Comparison of ENCODE assay signal across 10 mouse cellular contexts in genomic region chr1:33334061-33334460, GRCm38 (mm10).
A peak's percentile ranks its signal among the peaks of the same experiment; 100 is the strongest.
DNase-seq lines count a peak whose midpoint lies in the region; ATAC-seq and TF ChIP-seq lines count a peak whose summit lies in the region.
"Had no signal": no experiment of that assay in that cellular context is flagged by ENCODE, and none has a peak within 500 bp of the region (broad histone marks: within the 10 kb centered on the region; RNA-seq: fewer than 3 reads in every experiment).

No protein-coding gene starts in this region.

- H3K9me3 ChIP-seq in midbrain, postnatal 0 days (ENCODE audit: low read length): no peaks in the 10 kb centered on the region
- no peaks in the 10 kb centered on the region for H3K9me3 ChIP-seq in midbrain, embryonic 14.5 days (ENCODE audit: control insufficient read depth, low read length)
- H3K9me3 ChIP-seq: embryonic facial prominence, embryonic 15.5 days; limb, embryonic 15.5 days had no signal

- H3K27ac ChIP-seq in midbrain, postnatal 0 days (ENCODE audit: low read depth, low read length): no peak overlapping the region
- no peak overlapping the region for H3K27ac ChIP-seq in midbrain, embryonic 14.5 days (replicated peaks; ENCODE audit: low read depth, low read length)
- H3K27ac ChIP-seq: embryonic facial prominence, embryonic 15.5 days; limb, embryonic 15.5 days had no signal

- no peak for TF ChIP-seq CTCF in midbrain, postnatal 0 days (IDR thresholded peaks at IDR 0.05)

- ATAC-seq in midbrain, postnatal 0 days (ENCODE audit: low FRiP score): no peak
- ATAC-seq in midbrain, embryonic 14.5 days (ENCODE audit: low FRiP score, low TSS enrichment): no peak

- no peak overlapping the region for H3K4me3 ChIP-seq in midbrain, postnatal 0 days (ENCODE audit: low read depth, low read length)
- H3K4me3 ChIP-seq in midbrain, embryonic 14.5 days (replicated peaks; ENCODE audit: low read depth, low read length): no peak overlapping the region
- H3K4me3 ChIP-seq: embryonic facial prominence, embryonic 15.5 days; limb, embryonic 15.5 days had no signal

- no peak overlapping the region for H3K9ac ChIP-seq in midbrain, postnatal 0 days (replicated peaks; ENCODE audit: low read length, poor library complexity, severe bottlenecking)
- no peak overlapping the region for H3K9ac ChIP-seq in midbrain, embryonic 14.5 days (replicated peaks; ENCODE audit: low read length)
- H3K9ac ChIP-seq: embryonic facial prominence, embryonic 15.5 days; limb, embryonic 15.5 days had no signal

- WGBS in midbrain, postnatal 0 days: 93% methylated on average over 3 of the region's 3 CpGs
- 94% methylated on average over 3 of the region's 3 CpGs for WGBS in midbrain, embryonic 14.5 days

- H3K36me3 ChIP-seq in midbrain, postnatal 0 days (ENCODE audit: insufficient read depth, low read length): no peaks in the 10 kb centered on the region
- H3K36me3 ChIP-seq in midbrain, embryonic 14.5 days (ENCODE audit: control insufficient read depth, insufficient read depth, low read length): no peaks in the 10 kb centered on the region
- H3K36me3 ChIP-seq: embryonic facial prominence, embryonic 15.5 days; limb, embryonic 15.5 days had no signal

- DNase-seq in heart, adult 11 months: peak; percentile 95
- DNase-seq in heart, postnatal 25 days (ENCODE audit: low spot score): no peak
- peak; percentile 49 for DNase-seq in midbrain, postnatal 0 days (ENCODE audit: low spot score)
- no peak for DNase-seq in midbrain, embryonic 14.5 days
- DNase-seq in heart, adult 8-10 months (ENCODE audit: low spot score): peak; percentile 69
- DNase-seq in lung, postnatal 10 days: peak; percentile 30
- DNase-seq in right cerebral cortex, adult 18-20 months: no peak
- DNase-seq in right cerebral cortex, postnatal 10 days (ENCODE audit: low spot score in 2 of 2): no peak

- H3K4me2 ChIP-seq in midbrain, postnatal 0 days (ENCODE audit: low read depth, low read length, poor library complexity, severe bottlenecking): no peak overlapping the region
- H3K4me2 ChIP-seq in midbrain, embryonic 14.5 days (ENCODE audit: low read length): no peak overlapping the region
- H3K4me2 ChIP-seq: embryonic facial prominence, embryonic 15.5 days; limb, embryonic 15.5 days had no signal

- intact Hi-C loops in heart, postnatal 25 days (cut with DNase I): no loop called here

- H3K4me1 ChIP-seq in midbrain, postnatal 0 days (ENCODE audit: insufficient read depth, low read length): no peaks in the 10 kb centered on the region
- H3K4me1 ChIP-seq in midbrain, embryonic 14.5 days (ENCODE audit: control insufficient read depth, insufficient read depth, low read length): no peaks in the 10 kb centered on the region
- H3K4me1 ChIP-seq: embryonic facial prominence, embryonic 15.5 days; limb, embryonic 15.5 days had no signal

- no peaks in the 10 kb centered on the region for H3K27me3 ChIP-seq in midbrain, postnatal 0 days (ENCODE audit: insufficient read depth, low read length)
- H3K27me3 ChIP-seq in midbrain, embryonic 14.5 days (ENCODE audit: control insufficient read depth, insufficient read depth, low read length): no peaks in the 10 kb centered on the region
- H3K27me3 ChIP-seq: embryonic facial prominence, embryonic 15.5 days; limb, embryonic 15.5 days had no signal

Comparison
In these comparisons a context has a peak if more than half of its experiments do, and no peak if none do; other contexts are left out.
1. DNase-seq: peak in heart, adult 11 months (single experiment), midbrain, postnatal 0 days (single experiment), heart, adult 8-10 months (single experiment) and lung, postnatal 10 days (single experiment); none in heart, postnatal 25 days (single experiment), midbrain, embryonic 14.5 days (single experiment), right cerebral cortex, adult 18-20 months (single experiment) and right cerebral cortex, postnatal 10 days (0 of 2).